Mouse (Mus musculus) spleen, adult 2 months (tissue): Measurements from ENCODE around the gene Celsr3. TPM values are rescaled to one million over a fixed set of nuclear protein-coding genes. Genes with fewer than 3 reads are reported as not detected.

Experiments used
- DNase-seq, 2 experiments: peaks; one replicate each; pipeline versions ENCODE4 v3.0.0 to v3.0.0-alpha.2; 2012 to 2021; ENCODE audit warnings: low spot score in 2 of 2, low read depth in 1 of 2
- H3K27ac ChIP-seq: fragments of 200-500 bp; 2 replicates; pipeline ENCODE4 v1.5.1; 2012; ENCODE audit warnings: low read length, inconsistent platforms; ENCODE audit not compliant: insufficient read depth
- H3K27me3 ChIP-seq: fragments of 200-500 bp; 2 replicates; pipeline ENCODE4 v1.6.1; 2012; ENCODE audit warnings: mild to moderate bottlenecking, moderate library complexity, low read length, inconsistent platforms; ENCODE audit not compliant: control insufficient read depth, insufficient read depth
- H3K36me3 ChIP-seq: fragments of 200-500 bp; 2 replicates; pipeline ENCODE4 v1.6.1; 2012; ENCODE audit warnings: mild to moderate bottlenecking, low read length, inconsistent platforms; ENCODE audit not compliant: control insufficient read depth, insufficient read depth
- H3K4me1 ChIP-seq: fragments of 200-500 bp; 2 replicates; pipeline ENCODE4 v1.6.1; 2011; ENCODE audit warnings: inconsistent platforms; ENCODE audit not compliant: control insufficient read depth, insufficient read depth, insufficient read length
- H3K4me3 ChIP-seq: fragments of 200-500 bp; 2 replicates; pipeline ENCODE4 v1.5.1; 2011; ENCODE audit warnings: mild to moderate bottlenecking, inconsistent platforms; ENCODE audit not compliant: insufficient read depth, insufficient read length; ENCODE audit errors: extremely low read depth
- CTCF ChIP-seq: fragments of 200-500 bp; IDR thresholded peaks from 2 replicates; pipeline ENCODE4 v1.5.1; 2011; ENCODE audit warnings: mild to moderate bottlenecking, inconsistent platforms; ENCODE audit not compliant: insufficient read depth, insufficient read length, insufficient replicate concordance; ENCODE audit errors: extremely low read depth
- POLR2A ChIP-seq: fragments of 200-500 bp; IDR thresholded peaks from 2 replicates; pipeline ENCODE4 v1.6.1; 2011; ENCODE audit warnings: low read depth, low read length, inconsistent platforms
- WGBS: fragments of 180-500 bp; shearing (Covaris S2); methylation state at CpG from one replicate; pipeline ENCODE4 v1.1.7; 2018; 5-methylcytosine and 5-hydroxymethylcytosine counted together
- polyA plus RNA-seq: library from polyadenylated mRNA; depleted of rRNA; stranded (reverse); fragments of >200 nt; gene quantifications from 2 replicates; pipeline ENCODE4 v1.2.3, GENCODE M21; 2012

Celsr3 gene
- polyA plus RNA-seq, 1 experiment: 1.2 TPM

- Histone ChIP-seq H3K4me3 (no peak overlapping the region), H3K36me3 (peaks cover 25% of the 10 kb centered on the region), H3K27me3 (no peaks in the 10 kb centered on the region), H3K4me1 (no peaks in the 10 kb centered on the region), H3K27ac (no peak overlapping the region)
- DNase-seq: no peak
- TF ChIP-seq CTCF: no peak
- no peak for TF ChIP-seq POLR2A
- WGBS: 89% methylated on average over 7 of the region's 7 CpGs
These were observed 10.6 kb upstream of the Celsr3 start for GRCm38 (mm10) chr9:108815557-108815956.

DNA sequence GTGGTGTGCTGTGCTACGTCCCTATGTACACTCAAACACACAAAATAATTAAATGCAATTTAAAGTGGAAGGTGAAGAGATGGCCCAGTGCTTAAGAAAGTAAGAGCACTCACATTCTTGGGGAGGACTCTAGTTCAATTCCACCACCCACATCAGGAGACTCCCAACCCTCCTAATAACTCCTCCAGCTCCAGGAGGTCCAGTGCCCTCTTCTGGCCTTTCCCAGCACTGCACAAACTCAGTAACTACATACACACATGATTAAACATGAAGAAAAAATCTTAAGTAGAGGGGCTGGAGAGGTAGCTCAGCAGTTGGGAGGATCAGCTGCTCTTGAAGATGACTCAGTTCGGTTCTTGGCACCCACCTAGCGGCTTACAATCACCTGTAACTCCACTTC lies 6.6 kb upstream of the Celsr3 start:
- Histone ChIP-seq H3K4me3 (no peak overlapping the region), H3K27ac (no peak overlapping the region), H3K36me3 (peaks cover 14% of the 10 kb centered on the region), H3K27me3 (peaks cover 6% of the 10 kb centered on the region), H3K4me1 (no peaks in the 10 kb centered on the region)
- TF ChIP-seq CTCF (peak; percentile 36; the same call in 1 of the 2 replicates), POLR2A (no peak)
- 54% methylated on average over 3 of the region's 3 CpGs for WGBS
- no peak for DNase-seq

DNA sequence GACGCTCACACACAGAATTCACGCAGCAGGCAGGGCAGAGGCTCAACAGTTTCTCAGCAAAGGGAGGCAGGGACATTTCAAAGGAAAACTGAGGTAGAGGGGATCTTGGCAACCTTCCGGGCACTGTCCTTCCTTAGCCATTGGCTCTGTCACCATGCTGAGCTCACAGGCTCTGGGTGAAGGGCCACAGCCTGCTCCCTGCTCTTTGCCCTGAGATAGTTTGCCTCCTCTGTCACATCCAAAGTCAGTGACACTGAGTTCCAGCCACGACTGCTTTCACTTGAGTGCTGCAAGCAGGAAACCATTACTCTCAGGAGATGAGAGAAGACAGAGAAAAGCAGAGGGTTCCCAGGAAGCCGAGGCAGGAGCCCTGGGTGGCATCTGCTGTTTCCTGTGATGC lies 6.0 kb upstream of the Celsr3 start:
- no peaks in the 10 kb centered on the region for H3K4me1 ChIP-seq
- peaks cover 9% of the 10 kb centered on the region for H3K36me3 ChIP-seq
- TF ChIP-seq CTCF (no peak), POLR2A (no peak)
- DNase-seq: no peak
- no peak overlapping the region for H3K27ac ChIP-seq
- H3K27me3 ChIP-seq: peaks cover 6% of the 10 kb centered on the region
- H3K4me3 ChIP-seq: no peak overlapping the region
- WGBS: 61% methylated on average over 5 of the region's 5 CpGs

GRCm38 (mm10) chr9:108824144-108824685 lies 1.9 kb upstream of the Celsr3 start:
- Histone ChIP-seq H3K27me3 (peaks cover 17% of the 10 kb centered on the region), H3K4me3 (no peak overlapping the region), H3K4me1 (peaks cover 4% of the 10 kb centered on the region; the same call in 1 of the 2 replicates), H3K36me3 (no peaks in the 10 kb centered on the region), H3K27ac (no peak overlapping the region)
- 13% methylated on average over 25 of the region's 25 CpGs for WGBS
- DNase-seq: no peak
- no peak for TF ChIP-seq POLR2A
- TF ChIP-seq CTCF: no peak

DNA sequence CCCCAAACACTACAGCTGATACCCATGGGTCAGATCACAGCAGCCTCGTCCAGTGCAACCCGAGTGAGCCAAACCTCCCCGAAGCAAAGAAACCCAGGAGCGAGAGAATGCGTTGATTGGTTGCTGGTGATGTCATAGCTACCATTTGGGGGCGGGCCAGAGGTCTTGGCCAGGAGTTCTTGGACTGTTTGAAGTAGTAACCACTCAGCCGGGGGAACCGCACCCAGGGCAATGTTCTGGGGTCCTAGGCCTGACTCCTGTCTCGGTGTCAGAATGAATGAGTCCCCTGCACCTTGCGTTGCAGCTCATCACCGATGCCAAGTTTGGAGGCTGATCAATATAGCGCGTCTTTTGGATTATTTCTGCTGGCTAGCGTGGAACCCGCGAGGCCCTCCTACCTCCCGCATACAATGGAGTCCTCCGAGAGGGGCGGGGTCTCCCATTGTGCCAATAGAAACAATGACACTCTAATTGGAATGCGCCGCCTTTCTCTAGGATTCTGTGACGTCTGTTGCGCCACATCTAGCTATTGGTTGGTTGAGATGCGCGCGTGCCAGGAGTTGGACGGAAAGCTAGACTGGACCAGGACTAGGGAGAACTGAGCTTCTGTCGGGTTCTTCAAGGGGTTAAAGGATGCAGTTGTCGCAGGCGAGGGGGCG lies 1.2 kb upstream of the Celsr3 start:
- TF ChIP-seq POLR2A (no peak), CTCF (no peak)
- no peak overlapping the region for H3K4me3 ChIP-seq
- peaks cover 17% of the 10 kb centered on the region for H3K27me3 ChIP-seq
- no peaks in the 10 kb centered on the region for H3K36me3 ChIP-seq
- no peak for DNase-seq
- no peak overlapping the region for H3K27ac ChIP-seq
- 14% methylated on average over 31 of the region's 31 CpGs for WGBS
- peaks cover 4% of the 10 kb centered on the region; the same call in 1 of the 2 replicates for H3K4me1 ChIP-seq

DNA sequence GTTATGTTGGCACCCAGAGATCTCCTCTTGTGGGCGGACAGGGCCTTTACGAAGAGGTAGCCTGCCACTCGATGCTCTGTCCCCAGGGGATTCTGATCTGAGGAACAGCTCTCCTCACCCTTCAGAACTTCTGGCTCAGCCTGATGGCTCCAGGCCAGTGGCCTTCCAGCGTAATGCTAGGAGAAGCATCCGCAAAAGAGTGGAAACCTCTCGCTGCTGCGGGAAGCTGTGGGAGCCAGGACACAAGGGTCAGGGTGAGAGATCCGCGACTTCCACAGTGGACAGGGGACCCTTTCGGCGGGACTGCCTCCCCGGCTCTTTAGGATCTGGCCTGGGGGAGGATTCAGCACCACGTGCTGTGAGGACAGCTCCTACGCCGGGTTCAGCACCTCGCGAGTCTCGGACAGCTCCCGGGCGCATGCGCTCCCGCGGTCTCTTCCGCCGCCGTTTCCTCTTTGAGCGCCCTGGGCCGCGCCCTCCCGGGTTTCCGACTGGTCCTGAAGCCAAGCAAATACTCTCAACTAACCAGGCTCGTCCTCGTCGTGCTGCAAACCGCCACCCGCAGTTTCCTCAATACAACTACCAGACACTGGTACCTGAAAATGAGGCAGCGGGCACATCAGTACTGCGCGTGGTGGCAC lies 700 bp downstream of the Celsr3 start:
- peaks cover 8% of the 10 kb centered on the region for H3K4me1 ChIP-seq
- no peak for TF ChIP-seq CTCF
- H3K27me3 ChIP-seq: peaks cover 17% of the 10 kb centered on the region
- no peak overlapping the region for H3K27ac ChIP-seq
- peak; percentile 27 to 49 for DNase-seq
- WGBS: 4% methylated on average over 39 of the region's 39 CpGs
- no peak overlapping the region; the same call in 1 of the 2 replicates for H3K4me3 ChIP-seq
- H3K36me3 ChIP-seq: no peaks in the 10 kb centered on the region

GRCm38 (mm10) chr9:108827454-108827853 lies 1.3 kb downstream of the Celsr3 start:
- Histone ChIP-seq H3K27ac (no peak overlapping the region), H3K36me3 (no peaks in the 10 kb centered on the region), H3K4me3 (no peak overlapping the region; the same call in 1 of the 2 replicates), H3K4me1 (peaks cover 12% of the 10 kb centered on the region), H3K27me3 (peaks cover 22% of the 10 kb centered on the region)
- no peak for DNase-seq
- WGBS: 11% methylated on average over 34 of the region's 34 CpGs
- TF ChIP-seq CTCF: no peak
- no peak for TF ChIP-seq POLR2A
